Mouse (Mus musculus) embryonic fibroblast, embryonic 13.5 days (primary cell): Measurements from ENCODE around the gene Klk1b9.
"Not testable (repeated sequence)": the region's sequence is repeated elsewhere in the genome, so short reads cannot be mapped to it uniquely, and the experiment has no call there.

ENCODE experiments used
- CTCF ChIP-seq: IDR thresholded peaks from 2 replicates; pipeline ENCODE4 v1.5.1; 2011; ENCODE audit warnings: mild to moderate bottlenecking, control low read depth, low read length, moderate library complexity, borderline replicate concordance; ENCODE audit not compliant: insufficient read depth
- POLR2A ChIP-seq: IDR thresholded peaks from 2 replicates; pipeline ENCODE4 v1.6.1; 2011; ENCODE audit warnings: low read depth, mild to moderate bottlenecking, control low read depth, low read length, moderate library complexity

DNA sequence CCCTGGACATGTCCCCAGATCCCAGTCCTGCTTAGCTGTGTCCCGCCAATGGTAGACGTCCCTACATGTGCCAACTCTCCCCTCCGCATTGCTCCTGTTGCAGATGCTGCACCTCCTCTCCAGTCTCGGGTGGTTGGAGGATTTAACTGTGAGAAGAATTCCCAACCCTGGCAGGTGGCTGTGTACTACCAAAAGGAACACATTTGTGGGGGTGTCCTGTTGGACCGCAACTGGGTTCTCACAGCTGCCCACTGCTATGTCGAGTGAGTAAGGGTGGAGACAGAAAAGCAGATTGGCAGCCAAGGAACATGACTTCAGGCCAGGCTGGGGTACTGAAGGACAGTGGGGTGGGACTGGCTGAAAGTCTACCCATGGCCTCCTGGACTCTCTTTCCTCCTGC lies 38.8 kb downstream of the Klk1b9 start:
- not testable (repeated sequence) for TF ChIP-seq CTCF, POLR2A
